Mouse (Mus musculus) layer of hippocampus, adult 8-10 months (tissue): ENCODE measurements at regions not wholly inside any gene's neighbourhood (a gene's known extent, or its start where the extent isn't known, plus 50 kb on each side); places are given as distances from the start of the nearest gene placed in this dataset.
"Not testable (repeated sequence)": the region's sequence is repeated elsewhere in the genome, so short reads cannot be mapped to it uniquely, and the experiment has no call there.

Source experiments
- DNase-seq, 2 experiments: peaks; one replicate each; pipeline ENCODE4 v3.0.0; 2022; ENCODE audit warnings: low spot score in 2 of 2

DNA sequence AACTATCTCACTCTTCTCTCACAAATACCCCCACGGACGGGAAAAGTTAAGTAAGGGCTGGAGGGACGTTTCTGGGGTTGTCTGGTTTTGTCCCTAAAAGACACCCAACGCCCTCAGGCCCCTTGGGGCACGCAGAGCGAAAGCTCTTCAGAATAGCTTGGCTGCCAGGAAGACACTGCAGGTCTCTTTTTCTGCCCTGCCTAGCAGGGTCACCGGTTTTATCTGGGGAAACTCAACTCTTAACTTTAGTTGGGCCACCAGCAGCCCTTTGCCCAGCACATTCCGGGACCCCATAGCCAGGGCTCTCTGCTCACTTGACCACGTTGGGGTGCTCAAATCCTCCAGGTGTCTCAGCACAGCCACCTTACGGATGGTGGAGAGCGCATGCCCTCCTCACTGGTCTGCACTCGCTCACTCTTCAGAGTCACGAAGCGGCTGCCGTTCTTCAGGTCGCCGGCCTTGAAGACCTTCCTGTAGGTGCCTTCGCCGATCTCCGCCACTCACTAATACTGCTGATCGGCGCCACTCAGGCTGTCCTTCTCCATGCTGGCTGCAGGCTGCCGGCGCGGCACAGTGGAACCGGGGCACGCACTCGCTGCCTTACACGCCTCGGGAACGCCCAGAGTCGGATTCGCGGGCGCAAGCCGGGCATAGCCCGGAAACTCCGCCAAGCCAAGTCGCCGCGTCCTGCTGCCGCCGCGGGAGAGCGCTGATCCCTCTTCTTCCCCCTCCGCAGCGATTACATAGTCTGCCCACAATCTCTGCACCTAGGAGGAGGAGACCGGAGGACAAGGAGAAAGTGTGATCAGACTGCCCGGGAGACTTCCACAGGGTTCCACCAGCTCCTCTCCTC lies 83.0 kb downstream of the Ulbp1 start:
- DNase-seq = no peak

DNA sequence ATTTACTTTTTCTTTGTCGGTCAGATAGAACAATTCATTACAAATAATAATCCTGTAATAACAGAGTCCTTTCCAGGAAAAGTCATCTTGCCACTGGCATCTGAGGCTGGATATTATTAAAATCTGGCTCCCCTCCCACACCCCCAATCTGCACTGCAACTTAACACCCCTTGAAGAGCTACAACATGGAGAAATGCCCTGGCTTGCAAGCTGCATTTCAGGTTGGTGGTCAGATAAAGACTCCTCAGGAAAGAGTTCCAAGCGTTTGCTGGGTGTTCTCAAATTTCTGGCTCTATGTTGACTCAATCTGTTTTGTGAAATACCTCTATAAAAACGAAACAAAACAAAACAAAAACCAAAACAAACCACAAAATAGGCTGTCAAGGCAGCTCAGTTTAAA lies 114.6 kb downstream of the Ulbp1 start:
- DNase-seq = not testable (repeated sequence)

DNA sequence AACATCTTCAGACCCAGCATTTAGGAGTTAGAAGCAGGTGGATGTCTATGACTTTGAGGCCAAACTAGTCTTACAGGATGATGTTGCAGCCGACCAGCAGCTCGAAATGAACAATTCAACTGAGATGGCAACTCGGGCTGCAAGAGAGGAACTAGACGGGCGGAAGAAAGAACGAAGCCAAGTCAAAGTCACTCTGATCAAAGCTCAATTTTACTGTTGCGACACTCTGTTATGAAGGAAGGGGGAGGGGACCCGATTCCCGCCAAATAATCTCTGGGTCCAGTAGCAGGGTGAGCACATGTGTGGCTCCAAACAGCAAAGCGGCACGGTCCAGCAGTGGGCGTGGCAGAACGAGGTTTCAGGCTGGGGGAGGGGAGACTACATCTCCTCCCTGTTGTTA lies 129.1 kb downstream of the Ulbp1 start:
- DNase-seq = not testable (repeated sequence)

GRCm38 (mm10) chr10:7343736-7344135 lies 129.7 kb downstream of the Ulbp1 start:
- DNase-seq = not testable (repeated sequence)

DNA sequence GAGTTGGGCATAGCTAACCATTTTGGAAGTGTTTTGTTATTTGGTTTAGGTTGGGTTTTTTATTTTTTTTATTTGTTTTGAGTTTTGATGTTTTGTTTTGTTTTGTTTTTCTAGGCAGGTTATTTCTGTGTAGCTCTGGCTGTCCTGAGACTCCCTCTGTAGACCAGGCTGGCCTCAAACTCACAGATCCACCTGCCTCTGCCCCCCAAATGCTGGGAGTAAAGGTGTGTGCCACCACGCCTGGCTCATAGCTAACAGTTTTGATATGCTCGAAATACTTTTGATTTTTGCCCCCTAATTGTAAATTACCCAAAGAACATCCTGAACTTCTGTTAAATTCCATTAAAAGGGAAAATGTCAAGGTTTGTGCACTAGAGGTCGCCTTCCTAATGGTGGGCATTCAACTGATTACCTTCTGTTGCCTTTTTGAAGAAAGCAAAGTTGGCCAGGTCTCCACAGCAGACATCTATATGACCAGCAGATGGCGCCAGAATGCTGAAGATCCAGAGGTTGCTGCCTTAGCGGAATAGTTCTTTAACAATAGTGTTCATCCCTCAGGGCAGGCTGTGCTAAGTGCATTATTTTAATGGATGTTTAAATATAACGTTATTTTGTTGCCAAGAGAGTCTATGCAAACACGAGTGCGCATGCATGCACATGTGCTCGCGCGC lies 121.2 kb upstream of the Cnksr3 start:
- peak; percentile 30 to 66 for DNase-seq

DNA sequence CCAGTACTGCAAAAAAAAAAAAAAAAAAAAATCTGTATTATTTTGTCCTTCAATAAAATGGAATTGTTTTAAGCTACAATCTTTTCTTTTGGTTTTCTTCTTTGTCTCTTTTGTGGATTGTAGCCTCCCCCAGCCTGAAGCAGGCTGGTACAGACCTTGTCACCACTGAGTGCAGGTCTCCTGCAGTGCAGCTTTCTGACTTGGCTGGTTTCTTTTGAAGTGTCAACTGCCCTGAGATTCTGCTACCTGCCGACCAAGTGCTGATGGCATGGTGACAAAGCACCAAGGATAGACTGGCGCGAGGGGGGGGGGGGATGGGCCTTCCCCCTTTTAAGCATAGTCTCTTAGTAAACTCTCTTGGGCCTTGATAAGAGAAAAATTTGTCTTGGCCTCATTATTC lies 116.2 kb upstream of the Cnksr3 start:
- no peak for DNase-seq

GRCm38 (mm10) chr10:7327046-7327445 lies 115.0 kb upstream of the Cnksr3 start:
- DNase-seq = not testable (repeated sequence)

GRCm38 (mm10) chr10:7325074-7325473 lies 113.0 kb upstream of the Cnksr3 start:
- no peak for DNase-seq

DNA sequence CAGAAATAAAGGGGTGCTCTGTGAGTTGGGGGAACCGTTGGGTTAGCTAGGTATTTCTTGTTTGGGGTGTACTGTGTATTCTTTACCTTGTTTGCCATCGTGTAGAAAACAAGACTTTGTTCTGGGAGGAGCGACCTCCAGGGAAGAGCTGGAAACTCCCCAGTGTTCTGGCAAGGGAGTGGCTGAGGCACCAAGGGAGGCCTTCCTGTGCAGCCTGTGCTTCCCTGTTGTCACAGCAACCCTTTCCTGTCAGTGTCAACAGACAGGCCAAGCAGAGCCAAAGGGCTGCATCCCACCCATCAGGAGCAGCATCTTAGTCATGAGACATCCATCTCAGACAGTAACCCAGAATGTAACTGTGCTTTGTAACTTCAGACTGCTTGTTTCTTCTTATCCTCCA lies 111.2 kb upstream of the Cnksr3 start:
- no peak for DNase-seq

GRCm38 (mm10) chr10:7309927-7310326 lies 97.9 kb upstream of the Cnksr3 start:
- no peak for DNase-seq

- DNase-seq = not testable (repeated sequence)
Observed at GRCm38 (mm10) chr10:7305881-7306280, 93.8 kb upstream of the Cnksr3 start.

DNA sequence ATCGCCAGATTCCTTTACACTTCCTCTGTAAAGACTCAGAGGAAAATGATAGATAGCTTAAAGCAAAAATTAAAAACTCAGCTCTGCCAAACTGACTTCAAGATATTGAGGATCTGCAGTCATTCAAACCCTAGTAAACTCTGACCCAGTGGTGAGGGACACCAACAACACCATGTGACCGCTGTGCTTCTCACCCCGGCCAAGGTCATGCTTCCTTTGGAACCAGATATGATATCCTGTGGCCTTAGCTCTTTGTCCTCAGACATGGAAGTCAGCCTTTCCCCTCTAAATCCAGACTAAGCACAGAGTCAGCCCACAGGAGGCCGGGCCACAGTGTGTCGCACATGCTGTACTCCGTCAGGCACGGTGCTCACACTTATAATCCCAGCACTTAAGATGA lies 86.3 kb upstream of the Cnksr3 start:
- DNase-seq = no peak

GRCm38 (mm10) chr10:7295921-7296320 lies 83.9 kb upstream of the Cnksr3 start:
- DNase-seq = no peak

DNA sequence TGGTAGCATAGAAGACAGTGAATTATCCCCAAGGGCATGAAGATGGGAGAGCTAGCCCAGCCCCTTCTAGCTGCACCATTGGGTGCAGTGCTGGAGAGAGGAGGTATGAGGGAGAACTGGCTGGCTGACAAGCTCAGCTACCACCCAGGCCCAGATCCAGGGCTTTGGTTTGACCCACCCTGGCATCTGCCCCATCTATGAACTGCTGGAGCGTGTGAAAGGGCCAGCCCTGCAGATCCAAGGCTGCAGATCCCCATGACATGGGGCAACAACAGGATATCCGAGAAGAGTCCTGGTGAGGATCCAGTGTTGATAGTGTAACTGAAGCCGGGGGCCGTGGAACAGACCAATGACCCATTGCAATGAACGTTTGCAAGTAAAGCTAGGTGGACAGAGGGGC lies 81.2 kb upstream of the Cnksr3 start:
- no peak for DNase-seq

DNA sequence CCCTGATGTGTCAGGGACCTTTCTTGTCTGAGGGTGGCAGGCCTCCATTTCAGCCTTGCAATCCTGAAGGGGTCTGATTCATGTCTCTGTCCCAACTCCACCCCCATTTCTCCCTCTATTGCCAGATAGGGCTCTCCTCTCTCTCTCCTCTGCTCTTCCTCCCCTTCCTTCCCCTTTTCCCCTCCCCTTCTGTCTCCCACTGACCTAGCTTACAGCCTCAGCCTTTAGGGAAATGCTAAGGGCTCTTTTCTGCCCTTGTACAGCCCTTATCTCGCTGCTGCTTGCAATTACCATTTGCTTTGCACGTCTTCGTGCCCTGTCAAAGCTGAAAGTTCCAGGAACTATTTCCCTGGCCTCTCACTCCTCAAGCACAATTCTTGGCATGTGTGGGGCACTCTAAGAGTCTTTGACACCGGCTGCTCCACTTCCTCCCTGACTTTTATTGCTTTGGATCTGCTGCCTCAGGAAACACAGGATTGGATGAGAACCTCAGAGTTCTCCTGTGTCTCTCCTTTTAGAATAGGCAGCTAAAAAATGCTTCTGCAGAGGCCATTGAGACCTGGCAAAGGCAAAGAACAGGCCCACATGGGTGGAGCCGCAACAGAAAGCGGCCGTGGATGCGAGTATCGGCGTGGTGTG lies 77.9 kb upstream of the Cnksr3 start:
- DNase-seq = no peak

DNA sequence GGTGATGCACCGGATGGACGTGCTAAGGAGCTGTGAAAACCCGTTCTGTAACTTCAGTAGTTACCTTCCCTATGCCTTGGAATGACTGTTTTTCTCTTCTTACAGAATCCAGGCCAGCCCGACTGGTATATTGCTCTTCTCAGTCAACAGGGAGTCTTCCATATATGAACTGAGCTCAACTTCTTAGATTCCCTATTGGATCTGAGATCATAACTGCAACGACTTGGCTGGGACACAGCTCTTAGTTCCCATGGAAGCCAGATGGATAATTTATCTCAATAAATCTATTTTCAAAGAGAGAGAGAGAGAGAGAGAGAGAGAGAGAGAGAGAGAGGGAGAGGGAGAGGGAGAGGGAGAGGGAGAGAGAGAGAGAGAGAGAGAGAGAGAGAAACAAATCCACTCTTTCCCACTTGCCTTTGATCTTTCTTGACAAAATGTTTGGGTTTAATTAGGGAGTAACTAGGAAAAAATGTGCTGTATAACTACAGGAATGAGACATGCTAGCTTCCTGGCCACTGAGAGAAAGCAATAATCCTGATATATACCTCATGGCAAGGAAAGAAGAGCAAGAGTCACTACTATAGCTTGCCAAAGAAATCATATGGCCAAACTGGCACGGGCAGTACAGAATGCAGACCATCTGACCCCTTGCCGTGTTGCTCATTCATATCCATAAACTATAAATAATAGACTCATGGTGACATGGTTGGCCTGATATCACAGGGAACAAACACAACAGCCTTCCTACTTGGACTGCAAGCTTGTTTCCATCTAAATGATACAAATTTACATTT lies 73.3 kb upstream of the Cnksr3 start:
- no peak for DNase-seq

GRCm38 (mm10) chr10:7280429-7280828 lies 68.4 kb upstream of the Cnksr3 start:
- DNase-seq = no peak

- peak; percentile 4 to 13 for DNase-seq
Observed at GRCm38 (mm10) chr10:7278820-7279219, 66.8 kb upstream of the Cnksr3 start.

DNA sequence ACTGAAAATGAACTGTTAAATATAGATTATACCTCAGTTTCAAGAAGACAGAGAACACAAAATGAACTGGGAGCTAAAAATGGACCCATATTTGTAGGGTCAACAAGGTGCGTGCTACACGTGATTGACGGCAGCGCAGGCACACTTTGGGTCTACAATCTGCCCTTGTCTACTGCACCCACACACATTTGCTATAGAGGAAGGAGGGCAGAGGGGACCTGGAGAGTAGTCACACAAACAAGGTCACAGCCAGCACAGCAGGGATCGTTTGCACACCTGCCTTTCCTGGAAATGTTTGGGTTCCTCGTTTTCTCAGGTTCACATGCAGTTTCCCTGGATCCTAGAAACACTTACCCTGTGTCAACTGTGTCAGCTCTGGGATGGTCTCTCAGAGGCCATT lies 63.3 kb upstream of the Cnksr3 start:
- no peak for DNase-seq

GRCm38 (mm10) chr10:7274422-7274821 lies 62.4 kb upstream of the Cnksr3 start:
- no peak for DNase-seq

GRCm38 (mm10) chr10:7271156-7271555 lies 59.1 kb upstream of the Cnksr3 start:
- DNase-seq = no peak
